Mouse (Mus musculus): Measurements from ENCODE around the gene Nme9. TPM values are rescaled to one million over a fixed set of nuclear protein-coding genes. Genes with fewer than 3 reads are reported as not detected.

The Nme9 gene
- polyA plus RNA-seq, 2 experiments = 0.03 TPM; not detected in 1

- Histone ChIP-seq H3K4me1 (replicated peaks; ENCODE audit: control insufficient read depth in 2 of 2, insufficient read depth in 2 of 2, low read length in 1 of 2) (peaks cover 0 to 6% of the 10 kb centered on the region in 2 experiments; a peak in 1 of 4 replicates), H3K27ac (no peak overlapping the region), H3K9me3 (ENCODE audit: control insufficient read depth, low read length) (no peaks in the 10 kb centered on the region), H3K4me2 (ENCODE audit: low read depth) (no peak overlapping the region), H3K36me3 (replicated peaks; ENCODE audit: control insufficient read depth, insufficient read depth, low read depth) (no peaks in the 10 kb centered on the region), H3K4me3 (ENCODE audit: insufficient read depth in 1 of 2, low read depth in 2 of 2, low read length in 2 of 2) (no peak overlapping the region), H3K27me3 (ENCODE audit: control insufficient read depth, insufficient read depth, low read length) (peaks cover 7% of the 10 kb centered on the region), H3K9ac (replicated peaks) (no peak overlapping the region)
- WGBS (ENCODE audit: insufficient replicate concordance) = 52% methylated on average over 6 of the region's 6 CpGs
- no peak for TF ChIP-seq EP300 (IDR thresholded peaks at IDR 0.05; ENCODE audit: low read depth)
- TF ChIP-seq CTCF (IDR thresholded peaks at IDR 0.05; ENCODE audit: low read depth) = no peak
- DNase-seq (ENCODE audit: low read depth in 3 of 3, low spot score in 3 of 3) (no peak), ATAC-seq (ENCODE audit: insufficient read depth) (no peak)
These were observed 20.5 kb upstream of the Nme9 start for GRCm38 (mm10) chr9:99430806-99431205.

DNA sequence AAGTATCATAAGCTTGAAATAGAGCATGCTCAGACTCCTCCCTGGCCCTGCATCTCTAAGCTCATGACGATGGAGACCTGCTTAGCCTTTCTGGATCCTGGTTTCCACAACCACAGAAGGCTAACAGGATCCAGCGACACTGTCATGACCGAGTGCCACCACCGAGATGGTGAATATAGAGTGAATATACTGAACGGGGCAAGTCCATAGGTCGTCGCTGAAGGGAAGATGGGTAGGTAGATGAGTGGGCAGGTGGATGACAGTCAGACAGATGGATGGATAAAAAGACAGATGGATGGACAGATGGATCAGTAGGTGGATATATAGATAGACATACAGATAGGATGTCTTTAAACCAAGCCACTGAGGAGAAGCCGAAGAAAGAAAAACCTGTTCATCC is 19.9 kb upstream of the Nme9 start:
- Histone ChIP-seq H3K4me2 (ENCODE audit: low read depth) (no peak overlapping the region), H3K4me1 (replicated peaks; ENCODE audit: control insufficient read depth in 2 of 2, insufficient read depth in 2 of 2, low read length in 1 of 2) (peaks cover 0 to 6% of the 10 kb centered on the region in 2 experiments; a peak in 1 of 4 replicates), H3K27me3 (ENCODE audit: control insufficient read depth, insufficient read depth, low read length) (peaks cover 13% of the 10 kb centered on the region), H3K9ac (replicated peaks) (no peak overlapping the region), H3K9me3 (ENCODE audit: control insufficient read depth, low read length) (no peaks in the 10 kb centered on the region), H3K27ac (no peak overlapping the region), H3K36me3 (replicated peaks; ENCODE audit: control insufficient read depth, insufficient read depth, low read depth) (no peaks in the 10 kb centered on the region), H3K4me3 (ENCODE audit: insufficient read depth in 1 of 2, low read depth in 2 of 2, low read length in 2 of 2) (no peak overlapping the region)
- no peak for ATAC-seq (ENCODE audit: insufficient read depth)
- TF ChIP-seq EP300 (IDR thresholded peaks at IDR 0.05; ENCODE audit: low read depth) (no peak), CTCF (IDR thresholded peaks at IDR 0.05; ENCODE audit: low read depth) (no peak)
- DNase-seq (ENCODE audit: low read depth in 3 of 3, low spot score in 3 of 3) = no peak
- 78% methylated on average over 8 of the region's 8 CpGs for WGBS (ENCODE audit: insufficient replicate concordance)

DNA sequence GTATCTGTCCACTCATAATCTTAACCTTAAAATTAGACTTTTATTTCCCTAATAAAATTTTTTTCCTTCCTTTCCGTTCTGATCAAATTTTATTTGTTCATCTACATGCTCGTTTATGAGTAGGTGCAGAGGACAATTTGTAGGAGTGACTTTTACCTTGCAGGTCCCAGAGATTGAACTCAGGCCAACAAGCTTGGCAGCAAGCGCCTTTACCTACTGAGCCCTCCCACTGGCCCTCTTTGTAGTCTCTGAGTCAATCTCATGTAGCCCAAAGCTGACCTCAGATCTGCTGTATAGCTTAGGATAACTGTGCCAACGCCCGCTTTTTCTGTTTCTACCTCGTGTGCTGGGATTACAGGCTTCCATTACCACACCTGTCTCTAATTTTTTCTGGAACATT is 19.3 kb upstream of the Nme9 start:
- Histone ChIP-seq H3K36me3 (replicated peaks; ENCODE audit: control insufficient read depth, insufficient read depth, low read depth) (no peaks in the 10 kb centered on the region), H3K4me3 (ENCODE audit: insufficient read depth in 1 of 2, low read depth in 2 of 2, low read length in 2 of 2) (no peak overlapping the region), H3K27me3 (ENCODE audit: control insufficient read depth, insufficient read depth, low read length) (peaks cover 19% of the 10 kb centered on the region), H3K4me1 (replicated peaks; ENCODE audit: control insufficient read depth in 2 of 2, insufficient read depth in 2 of 2, low read length in 1 of 2) (peaks cover 0 to 6% of the 10 kb centered on the region in 2 experiments; a peak in 1 of 4 replicates), H3K9ac (replicated peaks) (no peak overlapping the region), H3K27ac (no peak overlapping the region), H3K4me2 (ENCODE audit: low read depth) (no peak overlapping the region), H3K9me3 (ENCODE audit: control insufficient read depth, low read length) (no peaks in the 10 kb centered on the region)
- WGBS (ENCODE audit: insufficient replicate concordance) = 56% methylated on average over 6 of the region's 6 CpGs
- no peak for ATAC-seq (ENCODE audit: insufficient read depth)
- DNase-seq (ENCODE audit: low read depth in 3 of 3, low spot score in 3 of 3) = no peak
- no peak for TF ChIP-seq EP300 (IDR thresholded peaks at IDR 0.05; ENCODE audit: low read depth)
- TF ChIP-seq CTCF (IDR thresholded peaks at IDR 0.05; ENCODE audit: low read depth) = no peak

GRCm38 (mm10) chr9:99432478-99432877 is 18.8 kb upstream of the Nme9 start:
- H3K27ac ChIP-seq = no peak overlapping the region
- WGBS (ENCODE audit: insufficient replicate concordance) = 14% methylated on average over 4 of the region's 4 CpGs
- peaks cover 0 to 6% of the 10 kb centered on the region in 2 experiments; a peak in 1 of 4 replicates for H3K4me1 ChIP-seq (replicated peaks; ENCODE audit: control insufficient read depth in 2 of 2, insufficient read depth in 2 of 2, low read length in 1 of 2)

GRCm38 (mm10) chr9:99434892-99435618 is 16.2 kb upstream of the Nme9 start:
- no peak for DNase-seq (ENCODE audit: low read depth in 3 of 3, low spot score in 3 of 3)
- peaks cover 32% of the 10 kb centered on the region for H3K27me3 ChIP-seq (ENCODE audit: control insufficient read depth, insufficient read depth, low read length)

More at GRCm38 (mm10) chr9:99432478-99432877, 18.8 kb upstream of the Nme9 start:
- no peaks in the 10 kb centered on the region for H3K9me3 ChIP-seq (ENCODE audit: control insufficient read depth, low read length)
- peaks cover 24% of the 10 kb centered on the region for H3K27me3 ChIP-seq (ENCODE audit: control insufficient read depth, insufficient read depth, low read length)
- no peak overlapping the region for H3K4me3 ChIP-seq (ENCODE audit: insufficient read depth in 1 of 2, low read depth in 2 of 2, low read length in 2 of 2)
- H3K4me2 ChIP-seq (ENCODE audit: low read depth) = no peak overlapping the region
- H3K36me3 ChIP-seq (replicated peaks; ENCODE audit: control insufficient read depth, insufficient read depth, low read depth) = no peaks in the 10 kb centered on the region
- TF ChIP-seq CTCF (IDR thresholded peaks at IDR 0.05; ENCODE audit: low read depth) (no peak), EP300 (IDR thresholded peaks at IDR 0.05; ENCODE audit: low read depth) (no peak)
- H3K9ac ChIP-seq (replicated peaks) = no peak overlapping the region
- ATAC-seq (ENCODE audit: insufficient read depth) (peak; percentile 68), DNase-seq (ENCODE audit: low read depth in 3 of 3, low spot score in 3 of 3) (peak in 2 of 3 experiments; percentile 14 to 38)

More at GRCm38 (mm10) chr9:99434892-99435618, 16.2 kb upstream of the Nme9 start:
- TF ChIP-seq EP300 (IDR thresholded peaks at IDR 0.05; ENCODE audit: low read depth) = no peak
- no peak for TF ChIP-seq CTCF (IDR thresholded peaks at IDR 0.05; ENCODE audit: low read depth)
- peak overlapping the region; percentile 32 to 58 for H3K4me3 ChIP-seq (ENCODE audit: insufficient read depth in 1 of 2, low read depth in 2 of 2, low read length in 2 of 2)
- 61% methylated on average over 14 of the region's 14 CpGs for WGBS (ENCODE audit: insufficient replicate concordance)
- no peak overlapping the region for H3K27ac ChIP-seq
- no peaks in the 10 kb centered on the region for H3K9me3 ChIP-seq (ENCODE audit: control insufficient read depth, low read length)
- ATAC-seq (ENCODE audit: insufficient read depth) = no peak
- no peak overlapping the region for H3K9ac ChIP-seq (replicated peaks)
- no peaks in the 10 kb centered on the region for H3K36me3 ChIP-seq (replicated peaks; ENCODE audit: control insufficient read depth, insufficient read depth, low read depth)
- peak overlapping the region; percentile 68 for H3K4me2 ChIP-seq (ENCODE audit: low read depth)
- peaks cover 0 to 8% of the 10 kb centered on the region in 2 experiments; a peak in 1 of 4 replicates for H3K4me1 ChIP-seq (replicated peaks; ENCODE audit: control insufficient read depth in 2 of 2, insufficient read depth in 2 of 2, low read length in 1 of 2)

Data from liver, embryonic 14.5 days (tissue).